Mouse (Mus musculus): ENCODE results near the gene Csnk1e. TPM values are rescaled to one million over a fixed set of nuclear protein-coding genes. Genes with fewer than 3 reads are reported as not detected.

Gene Csnk1e
- polyA plus RNA-seq, 1 experiment from 2014 or later, result 193 TPM

GRCm38 (mm10) chr15:79453831-79454230 is 1.5 kb downstream of the Csnk1e start:
- 89% methylated on average over 4 of the region's 4 CpGs for WGBS
- Histone ChIP-seq H3K27ac (ENCODE audit: low read length) (no peak overlapping the region), H3K4me1 (ENCODE audit: control insufficient read depth, insufficient read depth, low read length) (peaks cover 10% of the 10 kb centered on the region), H3K36me3 (ENCODE audit: control insufficient read depth, insufficient read depth, low read length) (no peaks in the 10 kb centered on the region), H3K4me2 (ENCODE audit: low read length) (no peak overlapping the region), H3K27me3 (ENCODE audit: control insufficient read depth, insufficient read depth, low read depth, low read length) (peaks cover 3% of the 10 kb centered on the region; the same call in 1 of the 2 replicates), H3K9ac (ENCODE audit: low read depth, low read length) (no peak overlapping the region), H3K4me3 (ENCODE audit: low read depth, low read length) (no peak overlapping the region), H3K9me3 (replicated peaks; ENCODE audit: control insufficient read depth, low read length, poor library complexity, severe bottlenecking) (no peaks in the 10 kb centered on the region)
- ATAC-seq, result no peak

- no peaks in the 10 kb centered on the region for H3K9me3 ChIP-seq (replicated peaks; ENCODE audit: control insufficient read depth, low read length, poor library complexity, severe bottlenecking)
- H3K27me3 ChIP-seq (ENCODE audit: control insufficient read depth, insufficient read depth, low read depth, low read length), result no peaks in the 10 kb centered on the region
- no peak overlapping the region for H3K4me2 ChIP-seq (ENCODE audit: low read length)
- no peak overlapping the region for H3K27ac ChIP-seq (ENCODE audit: low read length)
- WGBS, result 84% methylated on average over 3 of the region's 3 CpGs
- H3K4me1 ChIP-seq (ENCODE audit: control insufficient read depth, insufficient read depth, low read length), result no peaks in the 10 kb centered on the region; the same call in 1 of the 2 replicates
- H3K4me3 ChIP-seq (ENCODE audit: low read depth, low read length), result no peak overlapping the region
- no peak overlapping the region for H3K9ac ChIP-seq (ENCODE audit: low read depth, low read length)
- no peak for ATAC-seq
- H3K36me3 ChIP-seq (ENCODE audit: control insufficient read depth, insufficient read depth, low read length), result no peaks in the 10 kb centered on the region
Observed at GRCm38 (mm10) chr15:79448041-79448440, 7.3 kb downstream of the Csnk1e start.

DNA sequence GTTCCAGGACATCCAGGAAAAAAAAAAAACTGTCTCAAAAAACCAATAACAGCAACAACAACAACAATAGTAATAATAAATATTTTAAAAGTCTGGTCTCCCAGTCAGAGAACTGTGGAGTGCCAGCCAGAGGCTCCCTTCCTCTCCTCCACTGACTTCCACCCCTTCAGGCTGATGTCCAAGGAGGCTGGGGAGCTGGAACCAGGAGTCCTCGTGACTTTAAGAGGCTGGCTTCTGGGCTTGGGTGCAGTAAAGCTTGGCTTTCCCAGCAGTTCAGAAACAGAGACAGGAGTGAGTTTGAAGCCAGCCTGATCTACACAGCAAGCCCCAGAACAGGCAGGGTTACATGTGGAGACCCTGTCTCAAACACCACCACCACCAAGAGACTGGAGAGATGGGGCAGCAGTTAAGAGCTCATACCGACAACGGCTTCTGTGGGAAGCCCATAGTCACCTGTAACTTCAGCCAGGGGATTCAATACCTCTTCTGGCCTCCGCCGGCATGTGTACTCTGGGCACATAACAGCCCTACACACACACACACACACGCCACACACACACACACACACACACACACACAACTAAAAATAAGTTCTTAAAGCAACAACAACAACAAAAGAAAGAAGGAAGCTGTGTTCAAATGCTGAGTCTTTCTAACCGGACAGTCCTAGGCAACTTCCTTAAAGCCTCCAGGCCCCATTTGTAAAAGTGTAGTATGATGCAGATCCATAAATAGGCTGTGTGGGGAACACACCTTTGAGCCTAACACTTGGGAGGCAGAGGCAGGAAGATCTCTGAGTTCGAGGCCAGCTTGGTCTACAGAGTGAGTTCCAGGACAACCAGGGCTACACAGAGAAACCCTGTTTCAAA is 9.3 kb downstream of the Csnk1e start:
- H3K9ac ChIP-seq (ENCODE audit: low read depth, low read length), result no peak overlapping the region
- H3K4me2 ChIP-seq (ENCODE audit: low read length), result no peak overlapping the region
- H3K27ac ChIP-seq (ENCODE audit: low read length), result no peak overlapping the region
- no peak for ATAC-seq
- no peaks in the 10 kb centered on the region for H3K36me3 ChIP-seq (ENCODE audit: control insufficient read depth, insufficient read depth, low read length)
- 79% methylated on average over 8 of the region's 8 CpGs for WGBS
- H3K27me3 ChIP-seq (ENCODE audit: control insufficient read depth, insufficient read depth, low read depth, low read length), result no peaks in the 10 kb centered on the region
- no peak overlapping the region for H3K4me3 ChIP-seq (ENCODE audit: low read depth, low read length)
- H3K9me3 ChIP-seq (replicated peaks; ENCODE audit: control insufficient read depth, low read length, poor library complexity, severe bottlenecking), result no peaks in the 10 kb centered on the region
- H3K4me1 ChIP-seq (ENCODE audit: control insufficient read depth, insufficient read depth, low read length), result peaks cover 8% of the 10 kb centered on the region; the same call in 1 of the 2 replicates

GRCm38 (mm10) chr15:79443856-79444410 is 11.4 kb downstream of the Csnk1e start:
- no peak overlapping the region for H3K4me3 ChIP-seq (ENCODE audit: low read depth, low read length)
- ATAC-seq, result no peak
- peaks cover 26% of the 10 kb centered on the region for H3K4me1 ChIP-seq (ENCODE audit: control insufficient read depth, insufficient read depth, low read length)
- H3K9me3 ChIP-seq (replicated peaks; ENCODE audit: control insufficient read depth, low read length, poor library complexity, severe bottlenecking), result no peaks in the 10 kb centered on the region
- no peak overlapping the region for H3K4me2 ChIP-seq (ENCODE audit: low read length)
- 51% methylated on average over 7 of the region's 7 CpGs for WGBS
- no peaks in the 10 kb centered on the region for H3K36me3 ChIP-seq (ENCODE audit: control insufficient read depth, insufficient read depth, low read length)
- H3K27ac ChIP-seq (ENCODE audit: low read length), result no peak overlapping the region
- H3K9ac ChIP-seq (ENCODE audit: low read depth, low read length), result no peak overlapping the region
- H3K27me3 ChIP-seq (ENCODE audit: control insufficient read depth, insufficient read depth, low read depth, low read length), result no peaks in the 10 kb centered on the region

DNA sequence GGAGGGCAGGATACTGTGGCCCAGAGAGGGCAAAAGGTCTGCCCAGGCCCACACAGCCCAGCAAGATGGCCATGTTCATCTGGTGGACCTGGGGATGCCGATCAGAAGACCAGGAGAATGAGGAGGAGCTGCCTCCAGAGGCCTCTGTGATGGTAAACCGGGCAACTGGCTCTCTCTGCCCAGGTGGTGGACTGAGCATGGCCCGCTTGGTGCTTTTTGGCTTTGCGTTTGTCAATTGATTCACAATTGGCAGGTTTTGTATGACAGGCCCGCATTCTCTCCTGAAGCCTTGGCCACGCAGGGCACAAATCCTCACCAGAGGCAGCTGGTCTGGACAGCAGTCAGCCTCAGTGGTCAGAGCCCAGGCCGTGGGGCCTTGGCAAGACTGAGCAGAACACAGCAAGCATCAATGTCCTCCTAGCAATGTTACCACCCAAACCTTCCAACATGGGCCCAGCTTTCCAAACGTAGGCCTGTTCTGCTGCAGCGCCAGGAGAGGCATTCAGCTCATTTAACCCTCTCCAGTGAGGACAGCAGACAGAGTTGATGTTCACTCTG is 12.3 kb downstream of the Csnk1e start:
- no peak overlapping the region; the same call in 1 of the 2 replicates for H3K4me2 ChIP-seq (ENCODE audit: low read length)
- WGBS, result 78% methylated on average over 9 of the region's 9 CpGs
- H3K9me3 ChIP-seq (replicated peaks; ENCODE audit: control insufficient read depth, low read length, poor library complexity, severe bottlenecking), result no peaks in the 10 kb centered on the region
- no peaks in the 10 kb centered on the region for H3K27me3 ChIP-seq (ENCODE audit: control insufficient read depth, insufficient read depth, low read depth, low read length)
- ATAC-seq, result no peak
- peaks cover 35% of the 10 kb centered on the region for H3K4me1 ChIP-seq (ENCODE audit: control insufficient read depth, insufficient read depth, low read length)
- no peak overlapping the region for H3K4me3 ChIP-seq (ENCODE audit: low read depth, low read length)
- no peak overlapping the region for H3K27ac ChIP-seq (ENCODE audit: low read length)
- H3K9ac ChIP-seq (ENCODE audit: low read depth, low read length), result peak overlapping the region; percentile 46; the same call in 1 of the 2 replicates
- no peaks in the 10 kb centered on the region for H3K36me3 ChIP-seq (ENCODE audit: control insufficient read depth, insufficient read depth, low read length)

GRCm38 (mm10) chr15:79442257-79442611 is 13.1 kb downstream of the Csnk1e start:
- 0% methylated on average over 6 of the region's 6 CpGs for WGBS
- peak; percentile 47 for ATAC-seq

DNA sequence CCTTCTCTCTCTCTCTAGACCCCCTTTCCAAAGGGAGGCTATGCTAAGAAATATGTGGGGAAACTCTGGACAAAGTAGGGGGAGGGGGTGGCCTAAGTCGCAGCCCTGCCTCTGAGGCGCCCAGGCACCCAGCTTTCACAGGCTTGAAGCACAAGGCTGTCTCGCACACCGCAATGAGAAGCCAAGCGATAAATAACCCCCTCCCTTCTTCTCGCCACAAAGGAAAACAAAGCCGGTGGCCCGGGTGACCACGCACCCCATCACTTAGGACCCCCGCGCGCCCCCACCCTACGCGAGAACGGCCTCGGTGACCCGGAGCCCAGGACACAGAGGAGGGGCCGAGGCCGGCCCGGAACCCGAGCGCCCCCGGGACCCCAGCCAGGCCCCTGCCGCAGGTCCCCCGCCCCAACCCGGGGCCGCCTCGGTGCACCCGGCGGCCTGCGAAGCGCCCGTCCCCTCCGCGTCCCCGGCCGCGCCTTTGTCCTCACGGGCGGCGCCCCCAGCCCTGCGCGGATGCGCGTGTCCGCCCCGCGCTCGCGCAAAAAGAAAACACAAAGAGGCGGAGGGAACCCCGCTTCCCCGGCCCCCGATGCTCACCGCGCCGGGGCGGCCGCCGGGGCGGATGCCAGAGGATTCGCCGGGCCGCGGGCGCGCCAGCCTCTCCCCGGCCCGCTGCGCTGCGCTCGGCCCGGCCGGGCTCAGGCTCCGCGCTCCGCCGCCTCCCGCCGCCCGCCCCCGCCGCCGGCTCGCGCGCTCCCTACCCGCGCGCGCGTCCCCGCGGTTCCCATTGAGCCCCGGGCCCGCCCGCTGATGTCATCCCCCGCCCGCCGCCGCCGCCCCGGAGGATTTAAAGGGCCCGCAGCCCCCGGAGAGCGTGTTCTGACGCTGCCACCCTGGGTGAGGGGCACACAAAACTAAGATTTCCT is 13.8 kb downstream of the Csnk1e start:
- peak overlapping the region; percentile 97 for H3K27ac ChIP-seq (ENCODE audit: low read length)

More at GRCm38 (mm10) chr15:79442257-79442611, 13.1 kb downstream of the Csnk1e start:
- Histone ChIP-seq H3K27ac (ENCODE audit: low read length) (peak overlapping the region; percentile 97), H3K4me1 (ENCODE audit: control insufficient read depth, insufficient read depth, low read length) (peaks cover 43% of the 10 kb centered on the region), H3K27me3 (ENCODE audit: control insufficient read depth, insufficient read depth, low read depth, low read length) (no peaks in the 10 kb centered on the region), H3K4me3 (ENCODE audit: low read depth, low read length) (peak overlapping the region; percentile 66), H3K36me3 (ENCODE audit: control insufficient read depth, insufficient read depth, low read length) (0 out of 2 replicates have a peak, but pooled peaks cover 3% of the 10 kb centered on the region), H3K9me3 (replicated peaks; ENCODE audit: control insufficient read depth, low read length, poor library complexity, severe bottlenecking) (no peaks in the 10 kb centered on the region), H3K9ac (ENCODE audit: low read depth, low read length) (peak overlapping the region; percentile 97), H3K4me2 (ENCODE audit: low read length) (peak overlapping the region; percentile 71)

DNA sequence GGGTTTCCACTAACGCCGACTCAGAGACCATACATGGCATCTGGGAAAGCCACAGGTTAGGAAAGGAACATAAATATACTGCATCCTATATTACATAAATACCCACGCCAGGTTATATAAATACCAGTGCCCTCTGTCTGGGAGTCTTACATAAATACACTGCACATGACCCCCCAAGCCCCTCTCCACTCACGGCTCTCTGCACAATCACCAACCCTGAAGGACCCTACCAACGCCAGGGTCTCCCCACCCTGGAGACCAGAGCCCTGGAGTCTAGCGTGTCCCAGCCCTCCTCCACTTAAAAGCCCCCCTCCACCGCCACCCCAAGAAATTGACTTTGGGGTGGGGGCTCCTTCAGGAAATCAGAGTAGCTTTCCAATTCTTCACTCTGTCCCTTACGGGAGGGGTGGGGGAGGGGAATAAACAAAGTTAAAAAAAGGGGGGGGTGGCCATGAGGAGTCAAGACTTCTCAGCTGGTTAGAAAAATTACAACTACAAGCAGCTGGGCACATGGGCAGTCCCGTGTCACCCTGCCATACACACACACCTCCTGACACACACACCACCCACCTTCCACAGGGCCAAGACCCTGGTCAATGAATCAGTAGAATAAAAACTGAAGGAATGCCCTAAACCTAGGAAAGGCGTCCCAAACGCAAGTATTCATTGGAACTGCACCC is 14.6 kb downstream of the Csnk1e start:
- peaks cover 57% of the 10 kb centered on the region for H3K4me1 ChIP-seq (ENCODE audit: control insufficient read depth, insufficient read depth, low read length)
- H3K9ac ChIP-seq (ENCODE audit: low read depth, low read length), result peak overlapping the region; percentile 97
- peak overlapping the region; percentile 97 for H3K27ac ChIP-seq (ENCODE audit: low read length)
- ATAC-seq, result peak; percentile 20; the same call in 1 of the 2 replicates
- H3K9me3 ChIP-seq (replicated peaks; ENCODE audit: control insufficient read depth, low read length, poor library complexity, severe bottlenecking), result no peaks in the 10 kb centered on the region
- no peaks in the 10 kb centered on the region for H3K27me3 ChIP-seq (ENCODE audit: control insufficient read depth, insufficient read depth, low read depth, low read length)
- peaks cover 4% of the 10 kb centered on the region; the same call in 1 of the 2 replicates for H3K36me3 ChIP-seq (ENCODE audit: control insufficient read depth, insufficient read depth, low read length)
- 13% methylated on average over 11 of the region's 11 CpGs for WGBS
- peak overlapping the region; percentile 66 for H3K4me3 ChIP-seq (ENCODE audit: low read depth, low read length)
- H3K4me2 ChIP-seq (ENCODE audit: low read length), result peak overlapping the region; percentile 99

More for the DNA sequence above, 13.8 kb downstream of the Csnk1e start:
- peaks cover 49% of the 10 kb centered on the region for H3K4me1 ChIP-seq (ENCODE audit: control insufficient read depth, insufficient read depth, low read length)
- no peaks in the 10 kb centered on the region for H3K27me3 ChIP-seq (ENCODE audit: control insufficient read depth, insufficient read depth, low read depth, low read length)
- peak overlapping the region; percentile 66 for H3K4me3 ChIP-seq (ENCODE audit: low read depth, low read length)
- H3K36me3 ChIP-seq (ENCODE audit: control insufficient read depth, insufficient read depth, low read length), result 0 out of 2 replicates have a peak, but pooled peaks cover 3% of the 10 kb centered on the region
- peak overlapping the region; percentile 99 for H3K4me2 ChIP-seq (ENCODE audit: low read length)
- WGBS, result under 1% methylated on average over 50 of the region's 107 CpGs
- H3K9me3 ChIP-seq (replicated peaks; ENCODE audit: control insufficient read depth, low read length, poor library complexity, severe bottlenecking), result no peaks in the 10 kb centered on the region
- peak; percentile 67 for ATAC-seq
- peak overlapping the region; percentile 97 for H3K9ac ChIP-seq (ENCODE audit: low read depth, low read length)
